Mouse (Mus musculus) hindlimb bud, embryonic 11.5 days (tissue): ENCODE measurements around the gene Hemk1.

ENCODE experiments used
- DNase-seq: peaks from one replicate; pipeline ENCODE4 v3.0.0-alpha.2; 2012; ENCODE audit warnings: low read depth, low spot score; ENCODE audit errors: extremely low spot score

The Hemk1 gene

GRCm38 (mm10) chr9:107343146-107343943 is 5.2 kb upstream of the Hemk1 start:
- DNase-seq, result no peak

- no peak for DNase-seq
Measured at GRCm38 (mm10) chr9:107342201-107342709, 4.1 kb upstream of the Hemk1 start.

- no peak for DNase-seq
Measured at GRCm38 (mm10) chr9:107340911-107341645, 2.9 kb upstream of the Hemk1 start.

GRCm38 (mm10) chr9:107340267-107340859 is 2.2 kb upstream of the Hemk1 start, which contains the start of gene 6430571L13Rik:
TSS of gene 6430571L13Rik (plus strand) at chr9:107340602.
- DNase-seq, result peak; percentile 80

- no peak for DNase-seq
Measured at GRCm38 (mm10) chr9:107336386-107336785, 1.8 kb downstream of the Hemk1 start.

- DNase-seq, result no peak
Measured at GRCm38 (mm10) chr9:107335909-107336308, 2.2 kb downstream of the Hemk1 start.

GRCm38 (mm10) chr9:107335046-107335445 is 3.1 kb downstream of the Hemk1 start:
- no peak for DNase-seq

- no peak for DNase-seq
Measured at GRCm38 (mm10) chr9:107334356-107334755, 3.8 kb downstream of the Hemk1 start.

GRCm38 (mm10) chr9:107333686-107334085 is 4.5 kb downstream of the Hemk1 start:
- no peak for DNase-seq

GRCm38 (mm10) chr9:107330791-107331190 is 7.4 kb downstream of the Hemk1 start:
- DNase-seq, result no peak

GRCm38 (mm10) chr9:107327879-107328620 is 10.1 kb downstream of the Hemk1 start:
- no peak for DNase-seq

- no peak for DNase-seq
Measured at GRCm38 (mm10) chr9:107325904-107326303, 12.2 kb downstream of the Hemk1 start.

GRCm38 (mm10) chr9:107324799-107325561 is 13.2 kb downstream of the Hemk1 start:
- no peak for DNase-seq

- DNase-seq, result no peak
Measured at GRCm38 (mm10) chr9:107323558-107323957, 14.6 kb downstream of the Hemk1 start.

GRCm38 (mm10) chr9:107322461-107323050 is 15.6 kb downstream of the Hemk1 start:
- DNase-seq, result no peak

- DNase-seq, result no peak
Measured at GRCm38 (mm10) chr9:107315791-107316190, 22.4 kb downstream of the Hemk1 start.

- DNase-seq, result no peak
Measured at GRCm38 (mm10) chr9:107313926-107314325, 24.2 kb downstream of the Hemk1 start.

GRCm38 (mm10) chr9:107312811-107313584 is 25.2 kb downstream of the Hemk1 start:
- no peak for DNase-seq

- no peak for DNase-seq
Measured at GRCm38 (mm10) chr9:107309600-107309999, 28.6 kb downstream of the Hemk1 start.
